Mouse (Mus musculus) mature B cell (primary cell): ENCODE results near the gene Slc41a3.

Experiments
- in situ Hi-C: fragments of 300-500 bp; cut with MboI; formaldehyde crosslinking; loops from 2 replicates; pipeline ENCODE4 v1.14.3; 2019

Slc41a3 gene

GRCm38 (mm10) chr6:90683831-90684532 lies 79.5 kb downstream of the Slc41a3 start:
- in situ Hi-C loops: no loop called here

- in situ Hi-C loops: no loop called here
Observed at GRCm38 (mm10) chr6:90686812-90687211, 82.3 kb downstream of the Slc41a3 start.

- in situ Hi-C loops: no loop called here
Observed at GRCm38 (mm10) chr6:90688003-90688402, 83.5 kb downstream of the Slc41a3 start.

- in situ Hi-C loops: no loop called here
Observed at GRCm38 (mm10) chr6:90688742-90689141, 84.2 kb downstream of the Slc41a3 start.

- in situ Hi-C loops: no loop called here
Observed at GRCm38 (mm10) chr6:90689500-90689899, 85.0 kb downstream of the Slc41a3 start.

- in situ Hi-C loops: no loop called here
Observed at GRCm38 (mm10) chr6:90691935-90692334, 87.4 kb downstream of the Slc41a3 start.

- in situ Hi-C loops: no loop called here
Observed at GRCm38 (mm10) chr6:90692404-90692803, 87.9 kb downstream of the Slc41a3 start.

GRCm38 (mm10) chr6:90695754-90696153 lies 91.2 kb downstream of the Slc41a3 start:
- in situ Hi-C loops: no loop called here
